Mouse (Mus musculus) thymus, adult 18-20 months (tissue): ENCODE results near the gene Grpel1.

ENCODE experiments used
- DNase-seq, 2 experiments: peaks; one replicate each; pipeline ENCODE4 v3.0.0; 2022; ENCODE audit warnings: mixed read lengths in 2 of 2

Grpel1 gene

DNA sequence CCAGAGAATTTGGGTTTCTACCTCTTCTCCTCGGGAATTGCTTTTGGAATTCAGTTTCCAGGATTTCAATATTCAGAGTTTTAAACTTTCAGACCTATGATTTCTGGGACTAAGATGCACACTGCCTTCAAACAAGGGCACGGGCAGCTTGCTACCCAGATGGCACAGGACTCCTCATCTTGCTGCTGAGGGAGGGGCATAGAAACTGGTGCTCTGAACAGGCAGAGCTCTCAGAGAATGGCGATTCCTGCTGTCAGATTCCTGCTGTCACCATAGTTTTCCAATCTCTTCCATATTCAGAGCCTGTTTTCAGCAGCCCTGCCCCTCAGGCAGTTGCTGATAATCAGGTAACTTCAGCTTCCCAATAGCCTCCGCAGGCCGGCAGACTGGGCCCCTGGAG, 50.8 kb downstream of the Grpel1 start:
- DNase-seq, result no peak

DNA sequence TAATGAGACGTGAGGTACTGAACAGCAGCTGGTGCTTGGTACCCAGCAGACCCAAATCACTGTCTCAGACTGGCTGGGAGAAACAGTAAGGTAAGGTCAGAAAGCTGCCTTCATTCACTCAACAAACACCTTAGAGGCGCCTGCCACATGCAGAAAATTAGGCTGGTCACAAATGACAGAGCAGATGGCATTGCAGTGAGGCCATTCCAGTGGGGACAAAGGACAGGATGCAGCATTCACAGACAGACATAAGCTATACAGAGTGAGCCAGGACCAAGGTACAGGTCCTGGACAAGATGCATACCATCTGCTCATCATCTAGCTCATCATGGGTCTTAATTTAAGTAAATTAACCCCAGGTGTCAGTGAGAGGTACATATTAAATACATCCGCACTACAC, 52.8 kb downstream of the Grpel1 start:
- DNase-seq, result no peak

DNA sequence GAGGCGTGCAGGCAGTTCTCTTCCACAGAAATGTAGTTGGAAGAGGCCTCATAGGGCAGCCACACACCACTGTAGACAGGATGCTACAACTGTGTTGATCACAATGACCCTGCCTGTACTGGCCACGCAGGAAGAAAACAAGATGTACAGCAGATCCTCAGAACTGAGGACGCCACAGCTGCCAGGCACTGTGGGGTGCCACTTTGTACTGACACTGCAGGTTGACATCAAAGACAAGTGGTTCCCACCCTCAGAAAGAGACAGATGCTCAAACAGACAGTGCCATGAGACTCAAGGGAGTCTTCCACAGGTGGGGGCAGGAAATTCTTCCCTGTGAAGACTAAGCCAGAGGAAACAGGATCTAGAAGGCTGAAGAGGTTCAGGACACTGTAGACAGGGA, 55.0 kb downstream of the Grpel1 start:
- peak in 1 of 2 experiments; percentile 23 for DNase-seq

DNA sequence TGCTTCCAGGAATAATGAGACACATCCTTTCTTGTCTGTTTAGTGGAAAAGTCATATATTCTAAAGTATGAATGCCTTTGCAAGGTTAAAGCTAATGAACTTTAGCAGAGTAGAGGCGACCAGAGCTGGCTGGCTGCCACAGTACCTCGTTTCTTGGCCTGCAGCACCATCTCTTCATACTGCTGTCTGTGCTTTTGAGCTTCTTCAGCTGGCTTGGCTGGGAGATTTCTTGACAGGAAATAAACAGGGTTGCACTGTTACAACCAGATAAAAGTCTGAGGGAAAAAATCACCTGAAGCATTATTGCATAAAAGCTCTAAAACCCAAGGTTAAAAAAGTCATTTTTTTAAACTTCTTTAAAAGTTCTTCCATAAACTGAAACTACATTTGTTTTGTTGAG, 58.0 kb downstream of the Grpel1 start:
- DNase-seq, result no peak

DNA sequence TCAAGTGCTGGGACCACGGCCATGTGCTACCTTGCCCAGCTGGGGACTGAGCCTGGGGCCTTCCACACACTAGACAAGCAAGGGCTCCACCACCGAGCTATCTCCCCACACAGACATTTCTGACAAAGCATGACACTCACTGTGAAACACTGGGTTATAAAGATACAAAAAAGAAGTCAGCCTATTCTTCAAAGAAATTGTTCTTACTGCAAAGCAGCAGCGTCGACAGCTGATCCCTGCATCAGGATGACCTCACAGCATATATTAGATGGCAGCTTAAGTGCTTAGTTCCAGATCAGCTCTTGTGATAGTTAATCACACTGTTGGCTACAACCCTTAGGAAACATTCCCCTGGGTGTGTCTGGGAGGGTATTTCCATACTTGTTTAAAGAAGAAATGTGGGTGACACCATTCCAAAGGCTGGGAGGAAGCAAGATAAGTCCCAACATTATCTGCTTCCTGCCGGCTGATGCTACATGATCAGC, 58.5 kb downstream of the Grpel1 start:
- DNase-seq, result no peak
